Mouse (Mus musculus) lung, postnatal 14 days (tissue): Measurements from ENCODE around the gene Lipo1.
A peak's percentile ranks its signal among the peaks of the same experiment; 100 is the strongest.
"Not testable (repeated sequence)": the region's sequence is repeated elsewhere in the genome, so short reads cannot be mapped to it uniquely, and the experiment has no call there.

Experiments
- DNase-seq: peaks from one replicate; pipeline ENCODE4 v3.0.0; 2021

The Lipo1 gene

DNA sequence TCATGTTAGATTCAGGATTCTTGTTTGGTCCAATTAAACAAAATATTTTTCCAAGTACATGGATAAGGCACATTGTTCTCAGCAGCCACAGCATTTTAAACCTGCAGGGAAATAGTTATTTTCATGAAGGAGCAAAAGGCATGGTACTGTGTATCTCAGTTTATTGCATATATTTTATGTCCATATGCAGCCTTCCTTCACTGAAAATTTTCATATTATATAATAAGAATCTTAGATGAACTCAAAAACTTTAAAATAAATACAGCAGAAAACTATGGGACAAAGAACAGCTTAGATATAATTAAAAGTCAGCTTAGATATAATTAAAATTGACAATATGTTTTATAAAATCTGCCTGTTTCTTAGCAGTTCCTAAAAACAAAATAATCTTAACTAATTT lies at the start of gene Lipo1:
TSS of gene Lipo1 (minus strand) at position 101 of the 400 bp plus-strand sequence.
- not testable (repeated sequence) for DNase-seq

DNA sequence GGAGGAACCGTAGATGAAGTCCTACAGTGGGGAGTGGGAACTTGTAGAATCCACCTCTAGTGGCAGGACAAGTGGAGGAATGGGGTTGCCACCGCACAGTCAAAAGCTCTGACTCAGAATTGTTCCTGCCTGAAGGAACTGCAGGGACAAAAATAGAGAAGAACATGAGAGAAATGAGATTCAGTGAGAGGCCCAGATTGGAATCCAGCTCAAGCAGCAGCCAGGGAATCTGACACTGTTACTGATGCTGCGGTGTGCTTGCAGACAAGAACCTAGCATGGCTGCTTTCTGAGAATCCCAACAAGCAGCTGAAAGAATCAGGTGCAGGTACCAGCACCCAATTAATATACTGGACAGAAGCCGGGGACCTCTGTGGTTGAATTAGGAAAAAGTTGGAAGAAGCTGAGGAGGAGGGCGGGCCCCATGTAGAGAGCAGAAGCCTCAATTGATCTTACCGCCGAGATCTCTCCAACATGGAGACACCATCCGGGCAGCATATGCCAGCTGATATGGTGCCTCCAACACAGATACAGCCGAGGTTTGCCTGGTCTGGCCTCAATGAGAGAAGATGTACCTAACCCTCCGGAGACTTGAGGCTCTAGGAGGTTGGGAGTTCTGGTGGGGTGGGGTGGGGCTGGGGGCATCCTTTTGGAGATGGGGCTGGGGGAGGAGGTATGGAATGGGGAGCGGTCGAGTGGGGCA lies 532 bp downstream of the Lipo1 start:
- no peak for DNase-seq

- DNase-seq = peak; percentile 30
Measured at GRCm38 (mm10) chr19:33761287-33762086, 25.8 kb downstream of the Lipo1 start, which contains the start of gene Lipo3. Gene Lipo3, minus strand, starts transcription at chr19:33761951.

DNA sequence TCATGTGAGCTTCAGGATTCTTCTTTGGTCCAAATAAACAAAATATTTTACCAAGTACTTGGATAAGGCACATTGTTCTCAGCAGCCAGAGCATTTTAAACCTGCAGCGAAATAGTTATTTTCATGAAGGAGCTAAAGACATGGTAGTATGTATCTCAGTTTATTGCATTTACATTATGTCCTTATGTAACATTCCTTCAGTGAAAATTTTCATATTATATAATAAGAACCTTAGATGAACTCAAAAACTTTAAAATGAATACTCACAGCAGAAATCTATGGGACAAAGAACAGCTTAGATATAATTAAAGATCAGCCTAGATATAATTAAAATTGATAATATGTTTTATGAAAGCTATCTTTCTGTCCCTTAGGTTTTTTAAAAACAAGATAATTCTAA lies 36.0 kb downstream of the Lipo1 start, which contains the start of gene Lipo2:
TSS of gene Lipo2 (minus strand) at position 101 of the 400 bp plus-strand sequence.
- DNase-seq = not testable (repeated sequence)
